Mouse (Mus musculus): ENCODE data around the gene Hnf4a.
A peak's percentile ranks its signal among the peaks of the same experiment; 100 is the strongest.

Gene Hnf4a

DNA sequence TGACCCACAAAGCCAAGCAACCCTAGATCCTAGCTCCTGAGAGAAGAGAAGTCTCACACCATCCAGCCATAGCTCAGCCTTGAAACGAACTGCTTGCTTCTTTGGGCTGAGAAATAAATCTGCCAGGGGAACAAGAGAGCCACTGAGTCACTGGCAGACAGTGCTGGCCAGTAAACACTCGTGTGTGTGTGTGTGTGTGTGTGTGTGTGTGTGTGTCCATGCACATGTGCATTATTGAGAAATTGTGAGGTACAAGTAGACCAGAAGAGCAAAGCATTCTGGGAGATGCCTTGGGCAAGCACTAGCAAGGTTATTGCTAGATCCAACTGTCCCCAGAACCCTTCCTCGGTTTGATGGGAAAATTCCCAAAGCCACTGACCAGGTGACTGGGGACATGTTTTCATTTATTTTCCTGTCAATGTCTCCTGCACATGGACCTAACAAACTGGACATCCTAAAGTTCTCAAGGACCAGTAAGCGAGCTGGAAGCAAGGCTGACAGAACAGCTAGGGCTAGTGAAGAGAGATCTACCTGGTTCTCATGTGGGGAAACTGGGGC, 47.9 kb downstream of the Hnf4a start:
- DNase-seq = no peak

DNA sequence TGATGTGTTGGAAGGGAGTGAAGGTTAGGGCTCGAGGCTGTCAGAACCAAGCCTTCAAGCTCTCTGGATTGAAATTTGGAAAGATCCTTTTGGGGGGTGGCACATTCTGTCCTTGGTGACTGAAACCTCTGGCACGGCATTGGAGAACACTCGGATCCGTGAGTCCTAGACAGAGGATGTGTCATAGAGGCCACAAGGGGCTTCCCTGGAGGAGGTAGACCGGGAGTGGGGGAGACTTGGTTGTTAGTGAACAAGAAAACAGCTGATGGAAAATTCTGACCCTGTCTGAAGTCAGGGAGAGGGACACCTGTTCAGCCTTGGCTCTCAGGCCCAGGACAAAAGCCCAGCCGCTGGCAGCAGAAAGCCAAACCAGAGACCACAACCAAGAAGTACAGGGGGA, 48.4 kb downstream of the Hnf4a start:
- no peak for DNase-seq

DNA sequence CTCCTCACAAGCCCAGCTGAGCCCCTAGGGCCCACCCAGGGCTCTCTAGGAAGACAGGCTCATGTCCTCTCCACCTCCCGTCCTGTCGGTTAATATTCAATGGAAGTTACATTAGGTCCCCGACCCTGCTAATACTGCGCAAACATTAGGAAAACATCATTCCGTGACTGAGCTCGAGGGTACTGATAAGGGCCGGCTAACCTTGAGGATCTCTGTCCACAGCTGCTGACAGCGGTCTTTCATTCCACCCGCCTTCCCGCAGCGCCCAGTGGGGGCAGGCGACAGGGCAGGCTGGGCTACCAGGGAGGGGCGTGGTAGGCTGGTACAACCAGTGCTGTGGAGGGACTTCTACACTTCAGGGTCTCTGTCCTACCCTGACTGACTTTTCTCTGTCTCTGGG, 48.8 kb downstream of the Hnf4a start:
- DNase-seq = no peak

DNA sequence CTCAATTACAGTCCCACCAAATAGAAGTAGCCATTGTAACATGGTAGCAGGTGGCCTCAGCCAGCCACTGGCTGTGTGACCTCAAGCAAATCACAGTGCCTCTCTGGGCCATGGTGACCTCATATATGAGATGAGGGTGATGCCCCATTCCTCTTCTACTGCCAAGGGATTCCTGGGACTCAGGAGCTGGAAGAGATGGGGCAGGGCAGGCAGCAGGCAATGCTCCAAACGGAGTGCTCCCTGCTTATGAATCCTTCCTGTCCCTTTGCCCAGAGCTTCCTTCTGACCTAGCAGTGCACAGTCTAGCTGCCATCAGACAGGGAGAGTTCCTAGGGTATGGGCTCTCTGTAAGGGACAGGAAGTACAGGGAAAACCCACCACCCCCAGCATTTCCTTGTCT, 51.9 kb downstream of the Hnf4a start:
- DNase-seq = no peak

DNA sequence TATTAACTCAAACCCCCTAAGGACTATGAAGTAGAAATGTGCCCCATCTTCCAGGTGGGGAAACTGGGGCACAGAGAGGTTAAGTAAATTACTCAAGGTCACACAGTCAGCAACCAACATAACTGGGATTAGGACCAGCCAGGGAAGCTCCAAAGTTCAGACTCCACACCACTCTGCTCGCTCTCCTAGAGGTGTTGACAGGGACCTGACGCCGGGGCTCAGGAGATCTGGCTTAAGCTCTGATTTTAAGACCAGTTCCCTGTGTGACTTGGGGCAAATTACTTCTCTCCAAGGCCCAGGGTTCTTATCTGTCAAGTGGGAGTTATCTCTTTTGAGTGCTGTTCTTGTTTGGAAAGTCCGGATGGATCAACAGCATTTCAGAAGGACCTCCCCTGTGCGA, 52.6 kb downstream of the Hnf4a start:
- DNase-seq = no peak

DNA sequence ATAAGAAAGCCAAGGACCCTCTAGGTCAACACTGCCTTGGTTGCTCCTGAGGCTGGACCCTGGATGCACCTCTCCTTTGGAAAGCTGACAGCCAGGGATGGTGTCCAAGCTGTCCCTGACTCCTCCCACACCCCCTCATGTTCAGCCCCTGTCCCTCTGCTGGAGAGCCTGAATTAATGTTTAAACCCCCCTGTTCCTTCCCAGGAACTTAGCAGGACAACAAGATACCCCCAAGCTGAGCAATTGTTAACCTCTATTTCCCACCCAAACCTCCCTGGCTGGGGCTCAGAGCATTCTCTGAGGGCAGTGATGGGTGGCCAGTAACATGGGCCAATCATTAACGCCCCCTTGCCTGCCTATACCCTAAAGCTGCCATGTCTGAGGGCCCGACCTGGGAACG, 53.6 kb downstream of the Hnf4a start:
- DNase-seq = no peak

DNA sequence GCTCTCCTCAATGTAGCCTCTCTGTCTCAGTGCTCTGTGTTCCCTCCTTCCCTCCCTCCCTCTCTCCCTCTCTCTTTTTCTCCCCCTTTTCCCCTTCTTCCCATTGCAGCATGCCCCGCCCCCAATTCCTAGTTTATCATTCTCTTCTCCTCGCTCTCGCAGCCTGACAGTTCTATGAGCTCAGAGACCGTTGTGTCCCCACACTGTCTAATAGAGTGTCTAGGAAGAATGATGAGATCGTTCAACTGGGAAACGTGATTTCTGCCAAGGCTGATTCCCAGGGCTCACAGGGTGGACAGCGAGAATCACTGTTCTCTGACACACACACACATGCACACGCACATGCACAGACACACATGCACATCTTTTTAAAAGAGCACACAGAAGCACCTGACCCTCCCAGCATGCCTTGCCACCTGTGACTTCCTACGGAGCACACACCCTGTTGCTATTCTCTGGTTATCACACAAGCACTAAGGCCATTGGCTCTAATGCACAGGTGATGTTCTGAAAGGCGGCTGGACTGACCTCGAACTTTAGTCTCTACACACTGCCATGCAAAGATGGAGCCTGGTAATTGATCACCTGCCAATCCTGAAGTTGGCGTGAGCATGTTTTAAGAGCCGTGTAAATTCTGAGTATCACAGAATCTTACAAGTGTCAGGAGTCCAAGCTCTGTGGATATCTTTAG, 54.8 kb downstream of the Hnf4a start:
- no peak for DNase-seq

DNA sequence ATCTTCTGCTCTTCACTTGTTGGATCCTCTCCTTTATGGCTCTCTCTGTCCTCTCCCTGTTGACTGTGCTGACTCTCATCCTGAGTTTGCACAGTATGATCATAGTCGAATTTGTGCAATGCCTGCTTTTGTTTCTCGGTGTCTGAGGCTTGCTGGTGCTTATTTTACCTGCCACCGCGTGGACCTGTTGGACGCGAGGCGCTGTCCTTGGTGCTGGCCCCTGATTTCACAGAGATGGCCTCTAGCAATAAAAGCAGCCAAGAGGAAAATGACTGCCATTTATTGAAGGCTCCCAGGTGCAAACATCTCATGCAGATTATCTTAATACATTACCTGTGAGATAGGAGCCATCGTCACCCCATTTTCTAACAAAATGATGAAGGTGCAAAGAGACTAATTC, 58.0 kb downstream of the Hnf4a start:
- no peak for DNase-seq

DNA sequence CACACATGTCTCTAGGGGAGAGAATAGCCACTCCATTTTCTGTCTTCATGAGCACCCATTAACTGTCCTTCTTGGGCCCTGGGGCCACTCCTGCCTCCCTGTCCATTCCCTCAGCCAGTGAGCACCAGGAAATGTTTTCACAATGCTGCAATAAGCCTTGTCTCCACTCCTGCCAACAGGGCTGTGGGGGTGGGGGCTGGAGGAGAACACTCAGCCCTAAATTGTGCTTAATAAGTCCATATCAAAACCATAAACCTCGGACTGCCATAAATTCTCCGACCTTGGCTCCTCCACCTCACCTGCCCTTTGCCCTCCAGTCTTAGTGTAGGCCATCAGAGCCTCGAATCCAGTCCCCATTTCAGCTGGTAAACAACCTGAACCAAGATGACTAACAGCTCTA, 67.7 kb downstream of the Hnf4a start:
- DNase-seq = no peak

DNA sequence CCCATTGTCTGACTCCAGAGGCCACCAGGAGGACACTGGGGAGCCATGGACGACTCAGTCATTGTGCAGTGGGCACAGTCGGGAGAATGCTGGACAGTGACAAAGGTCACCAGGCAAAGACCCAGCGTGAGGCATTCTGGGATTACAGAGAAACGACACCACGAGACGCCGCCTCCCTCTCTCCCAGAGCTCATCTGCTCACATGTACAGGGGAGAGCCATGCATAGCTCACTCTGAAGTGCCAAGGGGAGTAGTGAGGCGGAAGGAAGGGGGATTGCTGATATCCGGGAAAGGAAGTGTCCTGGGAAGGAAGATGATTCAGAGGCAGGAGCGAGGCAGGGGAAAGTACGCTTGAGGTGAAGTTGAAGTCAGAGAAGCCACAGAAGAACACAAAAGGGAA, 68.6 kb downstream of the Hnf4a start:
- DNase-seq = no peak

DNA sequence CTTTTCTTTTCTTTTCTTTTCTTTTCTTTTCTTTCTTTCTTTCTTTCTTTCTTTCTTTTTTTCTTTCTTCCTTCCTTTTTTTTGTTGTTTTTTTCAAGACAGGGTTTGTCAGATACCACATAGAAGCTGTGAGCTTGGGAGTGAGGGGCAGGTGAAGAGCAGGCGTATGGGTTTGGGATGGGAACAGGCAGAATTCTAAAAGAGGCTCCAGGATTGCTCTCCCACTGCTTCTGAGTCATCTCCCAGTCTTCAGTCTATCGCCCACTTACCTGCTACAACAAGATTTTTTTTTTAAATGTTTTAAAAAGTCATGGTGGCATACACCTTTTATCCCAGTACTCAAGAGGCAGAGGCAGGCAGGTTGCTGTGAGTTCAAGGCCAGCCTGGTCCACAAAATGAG, 71.4 kb downstream of the Hnf4a start:
- DNase-seq = no peak

DNA sequence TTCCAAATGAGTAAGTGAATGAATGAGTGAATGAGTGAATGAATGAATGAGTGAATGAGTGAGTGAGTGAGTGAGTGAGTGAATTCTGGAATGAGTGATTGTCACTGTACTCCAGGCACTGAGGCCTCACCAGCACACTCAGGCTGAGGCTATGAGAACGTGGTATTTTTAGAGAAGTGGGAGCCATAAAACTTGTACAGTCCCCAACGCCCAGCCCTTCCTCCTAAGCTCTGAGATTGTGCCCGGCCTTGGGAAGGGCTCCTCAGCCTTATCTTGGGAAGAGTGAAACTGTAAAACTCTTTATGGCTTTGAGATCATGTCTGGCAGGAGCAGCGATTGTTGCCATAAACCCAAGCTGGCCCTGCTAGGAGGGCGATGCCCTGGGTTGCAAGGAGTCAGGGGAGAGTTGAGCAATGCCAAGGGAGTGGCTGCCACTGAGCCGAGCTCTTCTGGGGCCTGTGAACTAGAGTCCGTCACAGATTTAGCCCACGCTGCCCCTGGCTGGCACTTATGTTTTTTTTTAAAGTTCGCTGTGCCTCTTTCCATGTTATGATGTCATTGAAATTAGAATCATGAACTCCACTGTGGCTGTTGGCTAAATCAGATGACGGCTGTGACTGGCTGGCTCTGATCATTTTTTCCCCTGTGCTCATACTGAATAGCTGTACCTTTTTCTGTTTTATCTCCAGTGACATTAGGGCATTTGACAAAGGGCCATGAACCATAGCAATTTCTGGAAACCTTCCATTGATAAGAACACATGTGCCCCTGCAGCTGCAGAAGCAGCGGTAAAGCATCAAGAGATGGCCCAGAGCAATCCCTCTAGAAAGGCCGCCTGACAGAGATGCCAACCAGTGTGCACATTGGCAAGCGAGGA, 73.7 kb downstream of the Hnf4a start:
- DNase-seq = no peak

DNA sequence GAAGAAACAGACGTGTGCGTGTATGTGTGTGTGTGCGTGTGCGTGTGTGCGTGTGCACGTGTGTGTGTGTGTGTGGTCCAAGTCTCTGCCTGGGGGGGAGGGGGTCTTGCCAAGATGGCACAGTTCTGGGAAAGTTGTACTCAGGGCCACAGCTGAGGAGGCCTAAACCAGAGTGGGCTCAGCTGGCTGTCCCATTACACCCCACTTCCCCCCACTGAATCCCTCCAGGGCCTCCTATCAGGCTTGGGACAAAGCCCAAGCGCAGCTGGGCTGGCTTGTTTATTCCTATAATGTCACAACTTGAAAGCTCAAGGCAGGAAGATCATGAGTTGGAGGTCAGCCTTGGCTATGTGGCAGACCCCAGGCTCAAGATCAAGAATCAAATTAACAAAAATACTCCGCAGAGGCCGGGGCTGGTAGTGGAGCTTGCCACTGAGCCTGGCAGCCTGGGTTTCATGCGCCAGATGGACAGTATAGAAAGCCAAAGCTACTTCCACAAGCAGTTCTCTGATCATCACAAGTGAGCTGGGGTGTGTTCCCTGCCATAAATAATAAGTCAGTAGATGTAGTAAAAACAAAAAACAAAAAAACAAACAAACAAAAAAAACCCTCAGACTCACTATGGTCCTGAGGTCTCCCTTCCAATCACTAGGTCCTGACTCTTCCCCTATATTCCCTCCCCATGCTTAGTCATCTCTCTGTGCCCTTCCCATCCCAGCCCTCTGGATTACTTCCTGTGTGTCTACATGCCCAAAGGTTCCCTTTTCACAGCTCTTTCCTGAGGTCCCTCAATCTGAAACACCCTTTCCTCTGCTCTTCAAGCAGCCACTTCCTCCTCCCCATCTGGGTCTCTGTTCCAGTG, 76.8 kb downstream of the Hnf4a start:
- peak; percentile 27 for DNase-seq

DNA sequence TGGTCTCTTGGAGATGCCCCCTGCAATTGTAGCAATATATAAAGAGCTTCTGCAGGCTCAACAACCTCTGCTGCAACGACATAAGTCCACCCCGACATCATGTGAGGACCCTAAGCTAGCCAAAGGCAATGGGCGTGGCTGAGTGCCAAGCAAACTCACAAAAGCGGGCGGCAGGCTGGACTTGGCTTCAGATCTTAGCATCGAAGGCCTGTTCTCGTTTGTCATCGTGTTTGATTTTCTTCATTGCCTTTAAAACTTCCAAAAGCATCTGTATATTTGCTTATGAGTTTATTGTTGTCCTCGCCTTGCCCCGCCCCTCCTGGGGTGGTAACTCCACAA, 77.4 kb downstream of the Hnf4a start:
- DNase-seq = no peak

DNA sequence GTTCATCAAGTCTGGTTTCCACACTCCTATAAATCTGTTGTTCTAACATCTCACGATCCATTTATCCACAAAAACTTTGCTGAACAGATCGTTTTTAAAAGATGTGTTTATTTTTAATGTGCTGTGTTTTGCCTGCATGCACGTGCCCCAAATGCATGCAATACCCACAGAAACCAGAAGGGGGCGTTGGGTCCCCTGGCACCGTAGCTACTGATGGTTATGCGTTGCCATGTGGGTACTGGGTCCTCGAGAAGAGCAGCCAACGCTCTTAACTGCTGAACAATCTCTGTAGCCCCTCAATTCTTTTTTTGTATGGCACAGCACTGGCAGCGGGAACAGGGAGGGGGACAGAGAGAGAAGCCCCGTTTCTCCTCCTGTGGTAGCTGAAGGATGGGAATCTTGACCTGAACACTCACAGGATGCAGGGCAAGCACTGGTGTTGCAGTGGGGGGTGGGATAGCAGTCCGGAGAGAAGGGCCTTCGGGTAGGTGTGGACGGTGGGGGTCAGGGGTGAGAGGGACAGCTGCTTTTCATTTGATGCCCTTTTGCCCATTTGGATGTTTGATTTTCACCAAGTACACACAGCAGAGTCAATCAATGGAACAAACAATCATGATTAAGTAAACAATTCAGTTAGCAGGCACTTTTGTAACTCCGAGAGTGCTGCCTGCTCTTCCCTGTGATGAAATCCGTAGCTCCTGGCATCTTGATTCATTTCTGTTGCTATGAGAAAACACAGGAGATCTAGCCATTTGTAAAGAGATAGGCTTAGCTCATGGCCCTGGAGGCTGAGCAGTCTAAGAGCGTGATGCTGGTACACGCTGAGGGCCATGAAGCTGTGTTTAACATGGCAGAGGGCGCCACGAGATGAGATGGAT, 80.0 kb downstream of the Hnf4a start:
- DNase-seq = peak; percentile 68

DNA sequence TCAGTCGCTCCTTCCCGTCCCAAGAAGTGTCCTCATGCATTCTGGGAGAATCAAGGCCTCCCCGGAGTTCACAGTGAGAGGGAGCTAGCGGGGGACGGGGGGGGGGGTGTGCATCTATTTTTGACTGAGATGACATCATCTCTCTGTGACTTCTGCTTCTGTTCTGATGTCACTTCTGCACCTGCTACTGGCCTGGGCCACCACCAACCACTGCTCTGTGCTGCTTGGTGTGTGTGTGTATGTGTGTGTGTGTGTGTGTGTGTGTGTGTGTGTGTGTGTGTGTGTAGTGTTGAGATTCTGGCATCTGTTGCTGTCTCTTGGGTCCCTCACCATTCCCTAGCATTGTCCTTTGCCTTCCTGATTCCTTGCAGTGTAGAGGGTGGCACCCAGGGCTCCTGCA, 80.9 kb downstream of the Hnf4a start:
- no peak for DNase-seq

DNA sequence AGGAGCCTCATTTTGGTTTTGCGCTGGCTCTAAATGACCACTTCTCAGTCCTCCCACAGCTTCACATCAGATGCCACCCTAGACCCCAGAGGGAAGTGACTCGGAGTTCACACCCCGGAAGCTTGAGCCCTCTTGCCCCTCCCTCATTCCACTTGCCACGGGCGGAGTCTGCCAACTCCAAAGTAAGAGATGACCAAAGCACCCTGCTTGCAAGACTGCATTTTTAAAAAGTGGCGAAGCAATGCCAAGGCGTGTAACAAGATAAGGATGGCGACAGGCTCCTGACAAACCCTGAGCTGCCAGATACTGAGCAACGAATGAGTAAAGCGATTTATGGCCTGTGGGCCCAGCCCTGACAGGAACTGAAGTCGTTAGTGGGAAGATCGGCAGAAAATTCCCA, 83.6 kb downstream of the Hnf4a start:
- no peak for DNase-seq

DNA sequence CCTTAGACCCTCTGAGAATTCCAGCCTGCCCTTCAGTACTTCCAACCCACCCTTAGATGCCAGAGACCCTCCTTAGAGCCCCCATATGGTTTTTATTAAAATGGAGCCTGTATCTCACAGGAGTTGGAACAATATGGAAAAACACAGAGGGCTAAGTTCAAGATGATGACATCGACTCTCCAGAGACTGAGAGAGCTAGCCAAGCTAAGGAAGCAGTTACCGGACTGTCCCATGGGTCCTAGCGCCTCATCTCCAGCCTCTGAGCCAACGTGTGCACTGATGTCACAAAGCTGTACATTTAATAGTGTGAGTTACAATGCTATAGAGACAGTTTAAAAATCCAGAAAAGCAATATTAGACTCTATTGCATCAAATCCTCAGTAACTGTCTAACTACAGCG, 84.4 kb downstream of the Hnf4a start:
- no peak for DNase-seq

DNA sequence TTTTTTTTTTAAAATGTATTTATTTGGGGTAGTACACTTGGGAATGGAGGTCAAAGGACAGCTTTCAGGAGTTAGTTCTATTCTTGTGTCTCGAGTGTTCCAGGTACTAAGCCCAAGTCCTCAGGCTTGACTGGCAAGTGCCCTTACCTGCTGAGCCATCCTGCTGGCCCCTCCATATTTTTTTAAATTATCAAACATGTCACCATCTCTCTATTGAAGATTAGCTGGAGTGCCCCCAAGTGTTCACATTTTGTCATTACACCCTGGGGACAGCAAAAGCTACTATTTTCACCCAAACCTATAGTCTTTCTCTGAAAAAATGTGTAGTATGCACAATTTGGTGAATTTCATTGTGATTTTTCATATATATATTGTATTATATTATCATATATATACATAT, 85.5 kb downstream of the Hnf4a start:
- peak; percentile 57 for DNase-seq

DNA sequence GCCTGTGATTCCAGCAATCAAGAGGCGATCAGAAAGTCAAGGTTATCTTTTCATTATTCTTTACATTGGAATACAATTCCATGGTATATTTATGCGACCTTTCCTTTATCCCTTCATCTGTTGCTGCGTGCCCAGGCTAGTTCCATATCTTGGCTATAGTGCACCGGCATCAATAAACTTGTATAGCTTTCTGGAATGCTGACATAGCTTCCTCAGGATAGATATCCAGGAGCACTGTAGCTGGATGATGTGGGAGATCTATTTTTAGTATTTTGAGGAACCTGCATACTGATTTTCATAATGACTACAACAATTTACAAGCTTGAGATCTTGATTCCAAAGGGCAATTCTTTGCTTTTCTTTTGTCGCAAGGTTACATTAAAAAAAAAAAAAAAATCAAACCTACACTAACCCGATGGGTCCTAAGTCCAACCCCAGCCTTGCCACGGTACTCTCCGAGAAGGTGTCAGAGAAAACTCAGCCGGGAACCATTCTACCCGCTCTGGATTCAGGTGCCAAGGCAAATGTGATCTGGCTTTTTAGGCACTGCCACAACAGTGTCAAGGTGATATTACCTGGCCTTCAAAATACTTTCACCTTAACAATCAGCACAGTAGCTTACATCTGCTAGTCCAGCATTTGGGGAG, 87.2 kb downstream of the Hnf4a start:
- DNase-seq = no peak

DNA sequence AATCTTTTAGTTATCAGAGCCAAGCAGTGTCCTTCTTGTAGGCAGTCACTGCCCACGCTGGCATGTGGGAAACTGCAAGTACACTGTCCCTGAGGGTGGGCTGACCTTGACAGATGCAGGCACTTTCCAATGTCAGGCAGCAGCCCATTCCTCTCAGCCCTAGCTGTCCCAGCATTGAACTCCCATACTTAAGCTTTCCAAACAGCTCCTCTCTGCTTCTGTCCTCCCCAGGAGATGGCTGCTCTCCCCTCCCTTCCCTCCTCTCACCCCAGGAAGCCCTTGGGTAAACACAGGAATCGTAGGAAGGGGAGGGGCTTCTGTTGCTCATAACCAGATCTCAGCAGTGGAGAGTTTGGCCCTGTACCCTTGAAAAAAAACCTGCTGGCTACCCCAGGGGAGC, 88.5 kb downstream of the Hnf4a start:
- peak; percentile 77 for DNase-seq

All from lung, postnatal 10 days (tissue).